Mouse (Mus musculus) granulocyte monocyte progenitor cell, adult 5-6 weeks (primary cell): ENCODE measurements at regions not wholly inside any gene's neighbourhood (a gene's known extent, or its start where the extent isn't known, plus 50 kb on each side); places are given as distances from the start of the nearest gene placed in this dataset.

ENCODE experiments used
- ATAC-seq: replicated peaks from 2 replicates; pipeline ENCODE4 v1.8.0; 2016; ENCODE audit warnings: mild to moderate bottlenecking, moderate TSS enrichment, inconsistent platforms; ENCODE audit not compliant: poor library complexity, severe bottlenecking

DNA sequence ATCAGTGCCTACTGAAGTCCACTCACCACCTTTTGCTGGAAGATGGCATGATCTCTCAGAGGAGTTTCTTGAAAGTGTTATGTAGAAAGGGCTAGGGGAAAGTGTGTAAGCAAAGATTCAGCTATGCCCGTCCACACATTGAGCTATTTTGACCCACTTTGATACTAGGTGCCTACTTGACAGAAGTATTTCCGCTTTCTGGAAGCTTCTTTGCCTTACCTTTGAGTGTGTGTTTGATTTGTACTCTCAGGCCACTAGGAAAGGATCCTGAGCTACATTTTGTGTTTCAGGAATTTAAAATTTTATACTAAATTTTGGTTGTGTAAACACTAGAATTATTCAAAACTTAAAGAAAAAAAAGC, 287.5 kb downstream of the Gm11361 start:
- no peak for ATAC-seq

DNA sequence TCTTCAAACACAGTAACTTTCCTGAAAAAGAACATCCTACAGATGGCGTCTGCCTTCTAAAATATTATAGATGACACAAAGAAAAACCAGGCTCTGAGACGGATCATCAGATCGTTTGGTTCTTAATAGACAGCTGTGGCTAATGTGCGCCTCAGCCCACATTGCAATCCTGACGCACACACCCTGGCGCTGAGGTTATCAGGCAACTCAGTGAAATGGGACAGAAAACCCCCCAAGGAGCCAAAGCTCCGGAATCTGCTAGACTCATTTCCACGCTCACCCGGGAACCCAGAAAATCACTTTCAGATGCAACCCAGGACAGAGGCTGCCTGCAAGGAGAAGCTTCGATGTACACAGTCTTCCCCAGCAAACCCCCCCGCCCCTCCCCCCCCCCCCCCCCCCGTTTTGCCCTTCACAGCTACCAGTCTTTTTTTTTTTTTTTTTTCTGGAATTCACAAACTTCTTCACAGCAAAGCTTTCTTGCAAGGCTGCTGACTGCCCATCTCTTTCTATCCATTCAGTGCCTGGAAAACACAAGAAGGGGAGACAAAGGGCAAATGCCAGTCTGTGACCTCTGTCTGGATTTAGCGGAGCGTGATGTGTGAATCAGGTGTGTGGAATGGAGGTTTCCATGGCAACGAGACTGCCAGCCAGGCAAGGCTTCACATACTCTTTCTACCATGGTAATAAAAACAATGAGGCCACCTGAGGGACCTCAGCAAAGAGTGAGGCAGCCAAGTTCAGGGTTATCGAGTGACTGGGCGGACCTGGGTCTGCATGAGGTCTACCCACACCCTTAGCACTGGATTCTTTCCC, 286.9 kb downstream of the Gm11361 start:
- no peak for ATAC-seq

DNA sequence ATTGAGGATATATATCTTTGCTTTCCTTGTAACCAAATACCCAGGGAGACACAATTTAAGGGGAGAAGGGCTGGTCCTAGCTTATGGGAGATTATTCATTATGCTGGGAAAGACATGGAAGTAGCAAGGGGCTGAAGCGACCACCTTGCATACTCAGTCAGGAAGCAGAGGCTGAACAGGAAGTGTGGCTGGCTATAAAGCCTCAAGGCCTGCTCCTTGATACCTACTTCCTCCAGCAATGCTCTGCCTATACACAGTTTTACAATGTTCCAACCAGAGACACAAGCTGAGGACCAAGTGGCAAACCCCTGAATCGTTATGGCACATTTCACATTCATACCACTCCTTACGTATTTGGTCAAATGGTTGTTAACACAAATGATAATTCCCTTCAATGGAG, 284.3 kb downstream of the Gm11361 start:
- ATAC-seq = peak; percentile 61

DNA sequence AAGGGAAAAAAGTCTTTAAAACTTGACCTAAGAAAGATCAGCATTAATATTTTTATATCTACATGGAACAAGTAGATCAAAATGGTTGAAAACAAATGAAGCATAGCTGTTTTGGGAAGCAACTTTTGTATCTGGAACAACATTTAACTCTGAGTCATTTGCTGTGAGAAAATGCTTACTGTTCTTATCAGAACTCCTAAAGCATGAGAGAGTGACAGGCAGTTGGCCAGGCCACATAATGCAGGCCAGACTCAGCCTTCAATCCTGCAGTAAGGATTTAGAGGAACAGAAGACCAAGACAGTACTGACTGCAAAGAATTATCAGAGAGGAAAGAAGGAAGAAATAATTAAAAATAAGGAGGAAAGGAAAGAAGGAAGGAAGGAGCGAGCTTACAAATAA, 275.8 kb downstream of the Gm11361 start:
- no peak for ATAC-seq

DNA sequence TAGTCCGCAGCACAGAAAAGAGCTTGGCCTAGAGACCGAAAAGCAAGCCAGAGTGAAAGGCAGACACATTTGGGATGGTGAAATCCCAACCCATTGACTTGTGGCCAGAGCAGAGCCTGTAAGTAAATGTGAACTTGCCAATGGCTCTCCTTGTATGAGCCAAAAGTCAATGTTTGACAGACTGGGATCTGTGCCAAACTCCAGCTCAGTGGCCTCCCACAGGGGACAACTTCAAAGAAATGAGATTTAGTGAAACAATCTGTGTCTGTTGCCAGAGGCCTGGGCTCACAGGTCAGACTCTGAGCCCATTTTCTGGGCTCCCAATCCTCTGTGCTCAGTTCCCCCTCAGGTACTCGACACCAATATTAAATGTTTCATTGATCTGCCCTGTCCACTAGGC, 274.9 kb downstream of the Gm11361 start:
- no peak for ATAC-seq

DNA sequence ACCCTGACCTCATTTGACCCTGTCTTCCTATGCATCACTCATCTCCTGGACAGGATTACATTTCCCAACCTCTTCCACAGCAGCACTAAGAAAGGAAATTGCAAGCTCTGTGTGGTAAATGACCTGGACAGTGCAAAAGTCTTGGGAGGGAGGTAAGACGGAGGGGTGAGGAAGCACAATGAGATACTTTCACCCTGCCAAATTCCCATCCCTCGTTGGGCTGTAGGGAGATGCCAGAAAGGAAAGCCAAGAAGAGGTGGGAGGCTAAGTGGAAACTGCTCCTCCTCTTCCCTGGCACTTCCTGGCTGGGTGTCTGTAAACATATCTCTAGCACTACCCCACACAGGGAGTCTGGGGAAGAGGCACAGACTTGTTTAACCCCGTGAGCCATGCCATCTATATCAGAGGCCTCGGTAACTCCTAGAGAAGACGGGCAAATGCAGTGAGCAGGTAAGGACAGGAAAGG, 274.2 kb downstream of the Gm11361 start:
- peak; percentile 66 for ATAC-seq

DNA sequence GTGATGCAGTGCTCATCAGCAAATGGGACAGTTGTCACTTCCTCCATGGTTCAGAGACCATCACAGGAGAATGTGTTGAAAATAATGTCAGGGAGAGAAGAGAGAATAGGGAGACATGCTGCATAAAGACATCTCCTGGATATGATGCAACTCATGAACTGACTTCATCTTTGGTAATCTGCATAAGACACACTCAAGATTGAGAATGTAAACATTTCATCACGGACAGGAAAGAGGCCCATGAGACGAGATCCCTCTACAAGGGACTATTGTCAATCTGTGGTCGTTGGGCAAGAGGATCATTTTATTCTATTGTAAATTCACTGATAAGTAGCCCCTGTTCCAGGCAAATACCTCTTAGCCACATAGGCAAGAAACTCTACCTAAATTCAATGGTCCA, 273.6 kb downstream of the Gm11361 start:
- ATAC-seq = peak; percentile 75

DNA sequence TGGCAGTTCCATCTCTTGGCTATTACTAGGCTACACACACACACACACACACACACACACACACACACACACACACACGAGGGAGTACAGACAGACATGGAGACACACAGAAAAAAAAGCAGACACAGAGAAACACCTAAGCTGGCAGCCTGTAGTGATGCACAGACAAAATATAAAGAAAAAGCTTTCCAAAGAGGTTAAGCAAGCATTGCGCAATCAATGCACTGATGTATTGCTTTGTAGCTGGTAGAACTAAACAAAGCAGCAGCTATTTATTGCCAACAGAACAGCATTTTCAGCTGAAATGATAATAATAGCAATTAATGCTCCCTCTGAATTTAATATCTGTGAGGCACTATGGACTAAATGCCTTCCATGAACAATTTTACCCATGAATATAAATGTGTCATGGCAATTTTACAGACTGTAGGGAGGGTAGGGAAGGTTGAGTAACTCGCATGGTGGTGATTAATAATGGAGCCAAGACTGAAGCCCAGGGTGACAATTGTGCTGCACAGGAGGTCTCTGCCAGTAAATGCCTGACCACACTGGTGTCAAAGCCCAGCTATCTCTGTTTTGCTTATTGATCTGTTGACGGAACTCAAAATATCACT, 271.7 kb downstream of the Gm11361 start:
- peak; percentile 53 for ATAC-seq

DNA sequence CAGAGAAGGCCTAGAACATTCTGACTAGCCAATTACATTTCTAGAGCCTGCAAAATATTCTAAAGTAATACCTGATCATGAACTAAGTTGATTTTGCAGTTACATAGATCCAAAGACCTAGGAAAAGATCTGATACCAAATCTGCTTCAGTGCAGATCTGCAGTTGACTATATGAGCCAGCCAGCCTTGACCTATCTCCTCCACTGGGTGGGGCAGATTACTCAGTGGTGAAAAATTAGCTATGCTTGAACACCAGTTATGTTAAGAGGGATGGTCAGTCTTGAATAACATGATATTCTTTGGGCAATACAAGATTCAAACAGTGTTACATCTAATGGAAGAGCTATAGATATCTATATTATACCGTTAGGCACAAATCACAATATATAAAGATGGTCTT, 269.0 kb downstream of the Gm11361 start:
- no peak for ATAC-seq

DNA sequence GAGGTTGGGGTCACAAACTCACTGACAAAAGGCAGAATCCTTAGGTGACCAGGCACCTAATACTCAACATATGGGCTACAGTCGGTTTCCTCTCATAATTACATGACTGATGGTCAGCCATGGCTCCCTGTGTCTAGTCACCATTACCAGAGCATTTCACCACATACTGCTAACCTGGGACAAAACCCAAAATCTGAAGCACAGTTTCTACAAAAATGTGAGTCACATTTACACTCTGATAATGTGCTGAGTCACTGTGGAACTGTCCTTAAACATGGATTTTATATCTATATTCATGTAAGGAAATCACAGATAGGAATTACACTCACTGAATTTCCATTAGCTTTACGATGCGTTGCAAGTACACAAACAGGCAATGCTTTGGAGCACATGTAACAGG, 267.1 kb downstream of the Gm11361 start:
- no peak for ATAC-seq

DNA sequence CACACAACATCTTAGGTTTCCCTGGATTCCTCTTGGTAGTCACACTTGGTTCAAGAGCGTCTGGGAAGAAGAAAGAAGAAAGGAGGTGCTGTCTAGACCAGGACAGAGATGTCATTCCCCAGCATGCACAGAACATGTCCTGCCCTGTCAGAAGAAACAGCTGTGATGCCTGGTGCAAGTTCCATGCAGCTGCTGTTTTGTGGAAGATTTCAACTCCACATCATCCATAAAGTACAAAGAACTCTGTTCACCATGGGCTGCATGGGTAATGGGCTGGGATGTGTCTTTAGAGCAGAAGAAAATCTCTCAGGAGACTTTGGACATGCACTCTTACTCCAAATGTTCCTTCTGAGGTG, 262.8 kb downstream of the Gm11361 start:
- ATAC-seq = no peak

DNA sequence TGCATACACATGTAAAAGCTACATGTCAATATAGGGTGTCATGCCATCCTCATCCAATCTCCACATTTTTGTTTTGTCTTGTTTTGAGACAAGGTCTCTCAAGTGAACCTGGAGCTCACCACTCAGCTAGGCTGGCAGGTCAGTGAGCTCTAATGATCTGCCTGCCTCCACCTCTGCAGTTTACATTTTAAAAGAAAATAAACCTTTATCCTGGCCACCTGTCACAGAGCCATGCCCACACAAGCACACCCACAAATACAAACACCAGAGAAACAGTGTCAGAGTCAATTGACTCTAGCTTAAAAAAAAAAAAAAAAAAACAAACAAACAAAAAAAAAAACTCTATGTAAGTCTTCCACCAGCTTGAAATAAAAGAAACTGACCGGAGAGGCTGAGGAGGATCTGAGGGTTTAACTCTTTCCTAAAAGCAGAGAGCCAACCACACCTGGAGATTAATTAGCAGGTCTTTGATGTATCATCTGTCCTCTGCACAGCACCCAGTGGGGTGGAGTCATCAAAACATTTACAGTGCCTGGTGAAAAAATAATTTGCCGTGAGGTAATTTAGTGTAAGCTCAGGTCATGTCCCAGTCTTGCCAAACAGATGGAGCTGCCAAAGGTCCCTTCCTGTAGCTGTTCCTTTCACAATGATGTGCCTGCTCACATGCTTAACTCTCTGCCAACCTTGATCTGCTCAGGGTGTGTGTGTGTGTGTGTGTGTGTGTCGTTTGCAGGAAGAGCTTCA, 262.2 kb downstream of the Gm11361 start:
- ATAC-seq = peak; percentile 41; the same call in 1 of the 2 replicates

DNA sequence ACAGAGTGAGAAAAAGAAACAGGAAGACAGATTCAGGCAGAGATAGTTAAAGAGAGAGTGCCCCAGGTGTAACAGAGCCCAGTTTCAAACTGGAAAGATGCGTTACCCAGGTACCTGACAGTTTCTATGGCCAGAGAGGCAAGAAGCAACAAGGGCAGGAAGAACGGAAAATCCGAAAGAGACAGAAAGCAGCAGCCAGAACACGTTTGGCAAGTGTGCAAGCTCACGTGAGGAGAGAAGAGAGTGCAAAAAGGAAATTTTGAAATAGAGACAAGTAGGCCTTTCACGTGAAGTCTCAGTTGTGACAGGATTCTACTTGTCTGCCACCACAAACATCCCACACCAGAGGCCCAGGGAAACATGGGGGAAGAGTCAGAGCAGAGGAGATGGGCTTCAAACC, 259.8 kb downstream of the Gm11361 start:
- no peak for ATAC-seq

DNA sequence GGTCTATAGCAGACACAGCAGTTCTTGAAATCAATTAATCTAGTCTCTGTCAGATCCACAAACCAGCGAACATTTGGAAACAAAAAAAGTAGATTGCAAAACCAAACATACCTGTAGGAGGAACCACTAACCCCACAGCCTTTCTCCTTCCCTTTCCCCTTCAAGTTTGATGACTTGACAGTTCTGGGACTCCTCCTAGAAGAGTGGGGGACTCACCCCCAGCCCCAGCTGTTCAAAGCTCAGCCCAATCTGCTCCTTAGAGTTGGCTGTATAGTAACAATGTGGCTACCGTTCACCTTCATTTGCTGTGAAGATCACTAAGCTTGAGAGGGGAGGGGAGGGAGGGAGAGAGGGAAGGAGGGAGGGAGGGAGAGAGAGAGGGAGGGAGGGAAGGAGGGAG, 259.3 kb downstream of the Gm11361 start:
- ATAC-seq = peak; percentile 43

DNA sequence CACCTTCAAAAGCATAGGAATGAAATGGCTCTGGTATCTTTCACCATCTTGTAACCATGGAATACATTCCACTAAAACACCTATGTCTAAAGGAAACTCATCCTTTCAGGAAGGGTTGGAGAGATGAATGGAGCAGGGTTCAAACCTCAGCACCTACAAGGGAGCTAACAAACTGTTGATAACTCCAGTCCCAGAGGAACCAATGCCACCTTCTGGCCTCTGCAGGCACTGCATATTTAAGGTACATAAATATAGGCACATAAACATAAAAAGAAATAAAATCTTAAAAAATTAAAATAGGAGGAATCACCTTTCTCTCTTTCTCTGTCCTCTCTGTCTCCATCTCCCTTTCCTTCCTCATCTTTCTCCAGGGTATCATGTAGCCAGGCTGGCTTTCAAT, 256.9 kb downstream of the Gm11361 start:
- ATAC-seq = no peak

DNA sequence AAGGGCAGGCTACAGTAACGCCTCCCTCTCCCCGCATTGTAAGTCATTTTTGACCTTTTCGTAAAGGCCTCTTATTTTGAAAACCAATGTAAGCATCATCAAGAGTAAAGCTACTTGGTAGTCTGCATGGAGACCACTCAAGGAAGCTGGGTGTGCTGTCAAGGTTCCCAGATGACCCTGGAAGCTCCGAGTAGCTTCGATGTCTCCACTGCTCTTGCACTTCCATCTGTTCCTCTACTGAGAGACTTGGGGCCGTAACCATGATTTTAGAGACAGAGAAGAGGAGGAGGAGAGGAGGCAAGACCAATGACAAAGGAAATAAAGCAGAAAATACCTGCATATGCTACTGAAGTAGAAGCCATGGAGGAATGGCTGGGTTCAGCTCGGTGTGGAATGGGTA, 256.0 kb downstream of the Gm11361 start:
- no peak for ATAC-seq

DNA sequence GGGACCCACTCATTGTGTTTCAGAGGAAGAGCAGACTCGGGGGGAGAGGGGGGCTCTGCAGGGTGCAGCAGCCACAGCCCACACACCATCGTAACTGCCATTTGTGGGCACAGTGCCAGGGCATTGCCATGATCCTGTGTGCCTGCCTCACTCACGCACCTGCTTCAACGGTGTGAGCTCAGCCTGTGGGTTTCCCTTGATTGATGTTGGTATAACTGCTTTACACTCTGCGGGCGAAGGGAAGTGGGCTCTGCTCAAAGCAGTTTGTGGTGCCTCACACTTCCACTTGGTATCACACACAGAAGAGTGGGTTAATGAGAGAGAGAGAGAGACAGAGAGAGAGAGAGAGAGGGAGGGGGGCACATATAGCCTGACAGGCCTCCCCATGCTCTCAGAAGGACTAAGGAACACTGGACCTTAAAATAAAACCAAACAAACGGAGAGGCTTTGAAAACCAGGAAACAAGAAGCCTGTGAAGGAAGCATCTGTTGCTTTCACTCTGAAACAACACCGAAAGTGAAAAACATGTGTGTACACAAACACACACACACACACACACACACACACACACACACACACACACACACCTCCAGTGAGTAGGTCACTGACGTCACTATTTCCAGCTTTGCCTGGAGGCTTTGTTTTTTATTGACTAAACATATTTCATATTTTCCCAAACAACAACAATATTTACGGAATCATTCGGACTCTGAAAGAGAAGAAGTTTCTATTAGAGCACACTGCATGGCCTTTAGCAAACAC, 255.4 kb downstream of the Gm11361 start:
- ATAC-seq = peak; percentile 80

DNA sequence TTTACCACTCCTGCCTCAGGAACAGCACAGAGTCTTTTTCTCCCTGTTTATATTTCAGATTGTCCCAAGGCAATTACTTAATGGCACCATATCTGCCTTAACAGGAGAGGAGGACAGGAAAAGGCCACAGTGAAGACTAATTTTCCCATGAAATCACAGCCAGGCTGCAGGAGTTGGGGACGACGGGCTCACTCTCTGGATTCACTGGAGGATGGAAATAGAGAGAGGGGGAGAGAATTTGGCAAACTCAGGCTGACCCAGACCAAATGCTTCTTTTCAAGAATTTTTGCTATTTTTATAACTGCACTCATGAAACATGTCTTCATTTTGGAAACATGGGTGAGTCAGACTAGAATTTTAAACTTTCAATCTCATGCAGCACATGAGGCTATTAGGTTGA, 250.9 kb downstream of the Gm11361 start:
- ATAC-seq = no peak

DNA sequence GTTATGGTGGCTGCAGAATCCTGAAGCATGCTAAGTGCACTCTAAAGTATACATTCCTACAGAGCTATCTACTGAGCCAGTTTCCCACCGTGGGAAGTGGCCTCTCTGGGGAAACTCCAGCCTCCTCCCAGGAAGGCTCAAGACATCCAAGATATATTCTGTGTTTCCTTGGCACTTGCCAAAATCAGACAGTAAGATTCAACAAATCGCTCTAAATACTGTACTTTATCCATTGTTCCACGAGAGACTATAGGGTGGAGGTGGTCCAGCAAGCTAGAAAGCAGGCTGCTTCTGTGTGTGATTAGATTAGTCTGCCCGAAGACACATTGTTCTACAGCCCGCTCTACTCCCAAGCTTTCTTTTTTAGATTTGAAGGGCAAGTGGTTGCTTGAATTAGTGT, 250.5 kb downstream of the Gm11361 start:
- no peak for ATAC-seq

DNA sequence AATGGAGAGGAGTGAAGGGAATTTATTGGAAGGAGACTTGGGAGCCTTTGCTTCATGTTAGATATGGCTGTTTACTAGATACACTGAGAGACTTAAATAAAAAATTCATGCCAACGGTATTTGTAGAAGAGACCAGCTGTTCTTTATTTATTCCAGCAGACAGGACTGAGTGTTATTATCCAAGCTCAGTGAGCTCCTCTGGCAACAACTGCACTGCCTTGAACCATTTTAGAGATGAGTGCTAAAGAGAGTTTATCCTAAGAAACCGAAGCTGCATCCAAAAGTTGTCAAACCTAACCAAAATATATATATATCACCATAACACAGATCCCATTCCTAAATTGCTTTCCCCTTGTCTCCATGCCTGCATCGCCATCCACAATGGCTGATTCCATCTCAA, 247.0 kb downstream of the Gm11361 start:
- ATAC-seq = no peak

DNA sequence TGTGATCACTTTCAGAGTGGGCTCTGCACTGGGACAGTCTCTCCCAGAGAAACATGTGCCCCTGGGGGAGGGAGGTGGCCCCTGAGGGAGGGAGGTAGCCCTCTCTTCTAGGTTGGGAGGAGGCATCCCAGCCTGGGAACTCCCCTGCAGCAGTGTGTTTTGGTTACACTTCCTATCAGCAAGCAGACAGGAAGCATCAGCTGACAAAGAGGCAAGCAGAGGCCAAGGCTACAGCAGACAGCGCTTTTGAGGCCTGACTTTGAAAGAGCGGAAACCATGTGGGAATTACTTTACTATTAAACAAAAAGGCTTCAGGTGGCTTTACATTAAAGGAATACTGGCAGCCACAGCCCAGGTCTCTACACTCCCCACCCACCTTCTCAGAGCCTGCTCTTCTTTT, 244.8 kb downstream of the Gm11361 start:
- peak; percentile 74 for ATAC-seq
